Mouse (Mus musculus) heart, embryonic 13.5 days (tissue): ENCODE data around the gene Vpreb3. TPM values are rescaled to one million over a fixed set of nuclear protein-coding genes. Genes with fewer than 3 reads are reported as not detected.

Source experiments
- ATAC-seq: fragments of 200-750 bp; cut with Nextera tagmentation; 2 replicates; pipeline ENCODE4 v1.8.0; 2017; ENCODE audit warnings: moderate TSS enrichment; ENCODE audit not compliant: insufficient number of reproducible peaks, low FRiP score, low TSS enrichment; ENCODE audit errors: extremely low read depth
- H3K27ac ChIP-seq: fragments of 300-500 bp; sonication (generic); replicated peaks from 2 replicates; pipeline ENCODE4 v1.5.1; 2015; ENCODE audit warnings: moderate library complexity, mild to moderate bottlenecking, inconsistent platforms
- H3K27me3 ChIP-seq: fragments of 300-500 bp; sonication (generic); replicated peaks from 2 replicates; pipeline ENCODE4 v1.6.1; 2015; ENCODE audit warnings: mild to moderate bottlenecking, inconsistent platforms
- H3K36me3 ChIP-seq: fragments of 300-500 bp; sonication (generic); 2 replicates; pipeline ENCODE4 v1.6.1; 2015; ENCODE audit warnings: mild to moderate bottlenecking, inconsistent platforms
- H3K4me1 ChIP-seq: fragments of 300-500 bp; sonication (generic); 2 replicates; pipeline ENCODE4 v1.6.1; 2015; ENCODE audit warnings: inconsistent platforms
- H3K4me2 ChIP-seq: fragments of 300-500 bp; sonication (generic); 2 replicates; pipeline ENCODE4 v1.6.1; 2015; ENCODE audit warnings: inconsistent platforms, mild to moderate bottlenecking, moderate library complexity
- H3K4me3 ChIP-seq: fragments of 300-500 bp; sonication (generic); 2 replicates; pipeline ENCODE4 v1.5.1; 2015; ENCODE audit warnings: moderate library complexity, mild to moderate bottlenecking, inconsistent platforms
- H3K9ac ChIP-seq: fragments of 300-500 bp; sonication (generic); 2 replicates; pipeline ENCODE4 v1.6.1; 2015; ENCODE audit warnings: inconsistent platforms, mild to moderate bottlenecking, moderate library complexity
- H3K9me3 ChIP-seq: fragments of 300-500 bp; sonication (generic); 2 replicates; pipeline ENCODE4 v1.6.1; 2016; ENCODE audit warnings: inconsistent platforms
- whole genome bisulfite sequencing: fragments of 180-500 bp; shearing (Covaris S2); methylation state at CpG from one replicate; pipeline ENCODE4 v1.1.7; 2015; ENCODE audit warnings: mixed read lengths; 5-methylcytosine and 5-hydroxymethylcytosine counted together
- polyA plus RNA-seq: library from polyadenylated mRNA; unstranded; fragments of >200 nt; fragmentation: Nextera tagmentation; extraction: Ambion mirVana; gene quantifications from 2 replicates; pipeline ENCODE4 v1.2.1, GENCODE M21; 2015

The Vpreb3 gene
- polyA plus RNA-seq, 1 experiment from 2014 or later = 0.41 TPM

DNA sequence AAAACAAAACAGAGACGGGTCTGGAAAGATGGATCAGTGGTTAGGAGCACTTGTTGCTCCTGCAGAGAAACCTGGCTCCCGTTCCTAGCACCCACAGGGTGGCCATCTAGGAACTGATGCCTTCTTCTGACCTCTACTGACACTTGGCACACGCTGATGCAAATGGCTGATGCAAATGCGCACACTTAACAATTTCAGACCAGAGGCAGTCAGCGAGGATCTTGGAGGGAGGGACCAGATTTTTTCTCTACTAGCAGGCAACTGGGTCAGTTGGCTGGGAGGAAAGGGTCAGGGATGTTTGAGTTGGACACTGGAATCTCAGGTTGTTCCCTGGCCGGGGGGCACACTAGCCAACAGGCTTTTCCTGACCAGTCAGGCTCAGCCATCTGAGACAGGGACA, 10.0 kb upstream of the Vpreb3 start, which contains the start of gene Chchd10:
Gene Chchd10, plus strand, starts transcription at position 240 of the 400 bp plus-strand sequence.
- peak within 1 kb of the TSS; percentile 34 for H3K27ac ChIP-seq
- H3K9me3 ChIP-seq = no peaks in the 10 kb centered on the region
- H3K4me1 ChIP-seq = peaks cover 55% of the 10 kb centered on the region
- H3K4me3 ChIP-seq = peak within 1 kb of the TSS; percentile 65
- peak within 1 kb of the TSS; percentile 92 for H3K4me2 ChIP-seq
- no peak for ATAC-seq
- H3K36me3 ChIP-seq = peaks cover 5% of the 10 kb centered on the region
- WGBS = 35% methylated on average over 6 of the region's 6 CpGs
- peak within 1 kb of the TSS; percentile 93 for H3K9ac ChIP-seq
- H3K27me3 ChIP-seq = peaks cover 49% of the 10 kb centered on the region

- Histone ChIP-seq H3K27ac (no peak overlapping the region), H3K4me3 (peak overlapping the region; percentile 69)
- no peak for ATAC-seq
Measured at GRCm38 (mm10) chr10:75934991-75935390, 7.9 kb upstream of the Vpreb3 start.

DNA sequence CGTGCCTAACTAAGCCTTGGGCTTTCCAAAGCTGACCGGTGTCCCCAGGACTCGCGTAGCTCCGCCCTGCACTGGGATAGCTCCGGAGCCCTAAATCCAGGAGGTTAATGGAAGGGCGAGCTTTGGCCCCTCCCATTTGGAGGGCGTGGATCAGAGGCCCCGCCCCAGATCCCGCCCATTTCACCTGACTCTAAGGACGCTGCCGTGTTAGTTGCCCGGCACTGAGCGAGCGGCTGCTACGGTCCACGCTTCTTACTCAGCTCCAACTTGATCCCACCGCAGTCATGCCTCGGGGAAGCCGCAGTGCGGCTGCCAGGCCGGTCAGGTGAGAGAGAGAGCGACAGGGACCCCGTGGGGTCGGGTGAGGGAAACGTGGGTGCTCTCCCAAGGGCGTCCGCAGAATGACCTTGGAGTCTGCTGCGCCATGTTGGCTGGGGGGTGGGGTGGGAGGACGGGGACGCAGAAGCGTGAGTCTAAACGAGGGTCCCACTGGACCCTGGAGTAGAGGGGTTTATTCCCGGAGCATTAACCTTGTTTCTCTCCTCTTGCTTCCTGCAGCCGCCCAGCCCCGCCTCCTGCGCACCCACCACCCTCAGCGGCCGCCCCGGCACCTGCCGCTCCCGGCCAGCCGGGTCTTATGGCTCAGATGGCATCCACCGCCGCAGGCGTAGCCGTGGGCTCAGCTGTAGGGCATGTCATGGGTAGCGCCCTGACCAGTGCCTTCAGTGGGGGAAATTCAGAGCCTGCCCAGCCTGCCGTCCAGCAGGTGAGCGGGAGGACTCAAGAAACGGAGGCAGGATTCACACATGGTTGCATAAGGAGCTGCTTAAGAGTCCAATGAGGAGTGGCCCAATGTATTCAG, 6.9 kb upstream of the Vpreb3 start, which contains the start of gene Mmp11:
Gene Mmp11, minus strand, starts transcription at position 817 of the 862 bp plus-strand sequence.
- 1% methylated on average over 51 of the region's 51 CpGs for WGBS
- Histone ChIP-seq H3K36me3 (peaks cover 4% of the 10 kb centered on the region; the same call in 1 of the 2 replicates), H3K27ac (peak within 1 kb of the TSS; percentile 90), H3K4me2 (peak within 1 kb of the TSS; percentile 78), H3K9ac (peak within 1 kb of the TSS; percentile 91), H3K27me3 (peaks cover 39% of the 10 kb centered on the region), H3K4me1 (peaks cover 59% of the 10 kb centered on the region), H3K4me3 (peak within 1 kb of the TSS; percentile 69), H3K9me3 (no peaks in the 10 kb centered on the region)
- ATAC-seq = peak; percentile 84

More at GRCm38 (mm10) chr10:75934991-75935390, 7.9 kb upstream of the Vpreb3 start:
- Histone ChIP-seq H3K9me3 (no peaks in the 10 kb centered on the region), H3K36me3 (peaks cover 4% of the 10 kb centered on the region; the same call in 1 of the 2 replicates), H3K4me1 (peaks cover 59% of the 10 kb centered on the region), H3K4me2 (peak overlapping the region; percentile 78), H3K27me3 (peaks cover 43% of the 10 kb centered on the region), H3K9ac (peak overlapping the region; percentile 91)
- 50% methylated on average over 1 of the region's 1 CpGs for WGBS

DNA sequence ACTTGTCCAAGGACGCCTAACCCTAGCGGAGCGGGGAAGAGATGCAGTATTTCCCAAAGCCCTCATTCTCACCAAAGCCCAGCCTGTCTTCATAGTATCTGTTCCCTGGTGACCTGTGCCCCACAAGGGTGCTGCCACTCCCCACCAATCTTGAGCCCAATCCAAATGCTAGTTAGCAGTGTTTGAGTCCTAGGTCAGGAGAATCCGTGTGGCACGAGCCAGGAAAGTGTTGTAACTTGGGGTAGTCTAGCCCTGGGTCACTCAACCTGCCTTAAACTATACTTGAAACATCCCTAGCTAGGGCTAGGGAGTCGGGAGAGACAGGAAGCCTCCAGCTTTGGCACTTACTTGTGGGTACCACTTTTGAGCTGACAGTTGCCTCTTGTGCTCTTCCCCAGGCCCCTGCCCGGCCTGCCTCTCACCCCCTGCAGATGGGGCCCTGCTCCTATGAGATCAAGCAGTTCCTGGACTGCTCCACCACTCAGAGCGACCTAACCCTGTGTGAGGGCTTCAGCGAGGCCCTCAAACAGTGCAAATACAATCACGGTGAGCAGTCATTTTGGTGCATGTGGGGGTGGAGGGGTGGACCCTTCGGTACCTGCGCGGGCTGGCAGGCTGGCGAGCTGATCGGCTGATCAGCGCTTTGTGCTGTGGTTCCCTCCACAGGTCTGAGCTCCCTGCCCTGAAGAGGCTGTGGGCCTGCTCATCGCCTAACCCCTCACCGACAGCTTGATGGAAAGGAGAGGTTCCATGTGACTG, 5.8 kb upstream of the Vpreb3 start:
- peak overlapping the region; percentile 78 for H3K4me2 ChIP-seq
- 28% methylated on average over 18 of the region's 18 CpGs for WGBS
- ATAC-seq = no peak
- peak overlapping the region; percentile 91 for H3K9ac ChIP-seq
- peaks cover 4% of the 10 kb centered on the region; the same call in 1 of the 2 replicates for H3K36me3 ChIP-seq
- peaks cover 47% of the 10 kb centered on the region for H3K4me1 ChIP-seq
- H3K4me3 ChIP-seq = peak overlapping the region; percentile 69
- peak overlapping the region; percentile 29 for H3K27ac ChIP-seq
- peaks cover 29% of the 10 kb centered on the region for H3K27me3 ChIP-seq
- no peaks in the 10 kb centered on the region for H3K9me3 ChIP-seq

DNA sequence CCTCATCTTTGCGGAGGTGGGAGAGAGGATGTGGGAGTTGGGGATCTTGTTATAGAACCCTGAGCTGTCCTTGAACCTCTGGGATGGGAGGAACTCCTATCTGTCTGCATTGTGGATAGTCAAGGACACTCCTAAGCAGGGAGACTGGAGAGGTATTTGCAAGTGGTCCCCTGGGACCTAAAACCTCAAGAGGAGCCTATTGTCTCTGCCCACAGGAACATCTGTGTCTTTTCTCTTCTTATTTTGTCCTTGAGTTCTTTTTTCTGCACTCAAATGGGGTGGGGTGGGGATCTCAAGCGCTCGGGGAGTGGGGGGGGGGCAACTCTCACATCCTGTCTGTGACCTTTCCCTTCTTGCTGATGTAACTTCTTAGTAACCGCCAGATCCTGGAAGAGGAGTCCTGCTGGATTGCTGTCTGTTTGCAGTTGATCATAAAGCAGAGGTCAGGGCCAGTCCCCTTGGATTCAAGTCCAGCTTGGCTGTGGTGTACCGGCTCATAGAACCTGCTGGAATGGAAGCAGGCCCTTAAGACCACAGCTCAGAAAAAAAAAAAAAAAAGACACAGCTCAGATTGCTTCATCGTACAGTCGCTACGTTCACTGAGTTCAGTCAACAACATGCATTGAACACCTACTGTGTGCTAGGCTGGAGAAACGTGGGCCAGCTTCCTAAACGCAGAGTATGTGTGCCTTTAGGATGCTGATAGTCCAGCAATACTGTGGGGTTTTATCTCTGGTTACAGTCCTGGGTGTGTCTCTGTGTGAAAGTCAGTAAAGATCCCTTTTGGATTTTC, 4.8 kb upstream of the Vpreb3 start:
- Histone ChIP-seq H3K9ac (peak overlapping the region; percentile 91), H3K4me3 (peak overlapping the region; percentile 69), H3K27ac (0 out of 2 replicates have a peak overlapping the region, but pooled peaks have one; percentile 12), H3K9me3 (no peaks in the 10 kb centered on the region), H3K36me3 (peaks cover 4% of the 10 kb centered on the region; the same call in 1 of the 2 replicates), H3K4me1 (peaks cover 39% of the 10 kb centered on the region), H3K4me2 (peak overlapping the region; percentile 78), H3K27me3 (peaks cover 26% of the 10 kb centered on the region)
- no peak for ATAC-seq
- WGBS = 49% methylated on average over 10 of the region's 10 CpGs

- Histone ChIP-seq H3K27ac (no peak overlapping the region), H3K4me2 (peak overlapping the region; percentile 32), H3K36me3 (peaks cover 4% of the 10 kb centered on the region; the same call in 1 of the 2 replicates), H3K4me1 (peaks cover 44% of the 10 kb centered on the region), H3K9me3 (no peaks in the 10 kb centered on the region), H3K9ac (peak overlapping the region; percentile 10; the same call in 1 of the 2 replicates), H3K27me3 (peaks cover 23% of the 10 kb centered on the region), H3K4me3 (peak overlapping the region; percentile 25)
- WGBS = 43% methylated on average over 9 of the region's 9 CpGs
- ATAC-seq = no peak
Measured at GRCm38 (mm10) chr10:75939481-75940234, 3.2 kb upstream of the Vpreb3 start.

- Histone ChIP-seq H3K9ac (peak within 1 kb of the TSS; percentile 40; the same call in 1 of the 2 replicates), H3K27ac (no peak within 1 kb of the TSS), H3K36me3 (peaks cover 4% of the 10 kb centered on the region; the same call in 1 of the 2 replicates), H3K4me1 (peaks cover 38% of the 10 kb centered on the region), H3K4me3 (peak within 1 kb of the TSS; percentile 25), H3K4me2 (peak within 1 kb of the TSS; percentile 32), H3K9me3 (no peaks in the 10 kb centered on the region), H3K27me3 (peaks cover 18% of the 10 kb centered on the region)
- ATAC-seq = no peak
- 55% methylated on average over 5 of the region's 5 CpGs for WGBS
Measured at GRCm38 (mm10) chr10:75940520-75940919, 2.3 kb upstream of the Vpreb3 start, which contains the start of gene Gm867. Gene Gm867, minus strand, starts transcription at chr10:75940672.

DNA sequence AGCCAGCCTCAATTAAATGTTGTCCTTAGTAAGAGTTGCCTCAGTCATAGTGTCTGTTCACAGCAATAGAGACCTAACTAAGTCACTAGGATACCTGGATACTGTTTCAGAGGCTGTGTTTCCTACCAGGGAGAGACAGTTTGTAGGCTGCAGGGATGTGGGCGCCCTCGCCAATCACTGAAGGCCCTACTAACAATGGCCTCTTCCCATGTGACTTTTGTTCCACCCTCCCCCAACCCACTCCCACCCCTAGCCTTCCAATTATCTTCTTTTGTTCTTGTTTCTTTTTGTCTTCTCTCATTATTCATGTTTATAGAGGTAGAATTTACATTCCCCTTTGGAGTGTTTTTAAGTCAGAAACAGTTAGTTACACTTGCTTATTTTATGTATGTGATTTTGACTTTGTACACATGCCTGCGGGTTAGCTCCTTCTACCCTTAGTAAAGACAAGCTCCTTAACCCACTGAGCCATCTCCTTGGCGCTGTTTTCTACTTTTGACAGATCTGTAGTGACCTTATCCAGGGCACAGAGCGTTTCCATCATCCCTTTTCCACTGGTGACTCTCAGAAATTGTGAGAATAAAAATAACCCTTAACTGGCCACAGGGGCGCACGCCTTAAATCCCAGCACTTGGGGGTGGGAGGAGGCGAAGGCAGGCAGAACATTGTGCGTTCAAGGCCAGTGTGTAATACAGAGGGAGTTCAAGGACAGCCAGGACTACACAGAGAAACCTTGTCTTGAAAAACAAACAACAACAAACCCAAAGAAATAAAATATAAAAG, 1.6 kb upstream of the Vpreb3 start:
- Histone ChIP-seq H3K4me2 (no peak overlapping the region), H3K27me3 (peaks cover 11% of the 10 kb centered on the region), H3K9ac (no peak overlapping the region), H3K27ac (no peak overlapping the region), H3K4me3 (no peak overlapping the region), H3K9me3 (no peaks in the 10 kb centered on the region), H3K36me3 (peaks cover 4% of the 10 kb centered on the region; the same call in 1 of the 2 replicates), H3K4me1 (peaks cover 37% of the 10 kb centered on the region)
- WGBS = 65% methylated on average over 9 of the region's 9 CpGs
- ATAC-seq = no peak

DNA sequence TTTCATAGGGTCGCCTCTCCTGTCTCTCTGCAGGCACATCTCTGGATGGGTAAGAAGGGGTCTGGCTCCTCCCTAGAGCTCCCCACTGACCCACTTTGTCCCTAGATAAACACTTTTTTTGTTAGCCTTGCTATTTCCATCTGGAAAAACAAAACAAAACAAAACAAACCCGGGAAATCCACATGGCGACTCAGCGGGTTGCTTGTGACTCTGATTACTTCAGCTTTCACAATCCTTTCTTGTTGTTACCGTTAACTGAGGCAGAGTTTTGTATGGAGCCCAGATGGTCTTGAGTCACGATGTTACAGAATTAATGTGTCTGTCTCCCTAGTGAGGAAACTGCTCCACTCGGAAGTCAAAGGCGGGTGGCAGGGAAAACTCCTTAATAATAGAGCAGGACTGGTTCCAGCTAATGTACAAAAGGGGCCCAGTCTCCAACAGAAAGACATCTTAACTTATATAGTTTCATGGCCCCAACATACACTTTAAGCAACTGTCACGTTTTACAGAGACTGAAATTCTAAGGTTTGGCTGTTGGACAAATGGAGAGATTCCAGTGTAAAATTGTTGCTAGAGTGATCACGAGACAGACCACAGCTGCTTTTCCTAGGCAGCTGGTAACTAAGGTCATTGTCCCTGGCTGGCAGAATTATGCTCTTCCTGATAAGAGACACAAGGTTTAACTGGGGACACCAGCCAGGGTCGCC, 1.4 kb downstream of the Vpreb3 start:
- ATAC-seq = no peak
- H3K4me2 ChIP-seq = no peak overlapping the region
- 33% methylated on average over 11 of the region's 11 CpGs for WGBS
- peaks cover 11% of the 10 kb centered on the region for H3K27me3 ChIP-seq
- no peak overlapping the region for H3K27ac ChIP-seq
- H3K4me3 ChIP-seq = no peak overlapping the region
- H3K36me3 ChIP-seq = no peaks in the 10 kb centered on the region; the same call in 1 of the 2 replicates
- H3K4me1 ChIP-seq = peaks cover 16% of the 10 kb centered on the region
- H3K9ac ChIP-seq = no peak overlapping the region
- no peaks in the 10 kb centered on the region for H3K9me3 ChIP-seq
